Mouse (Mus musculus) myocyte (in vitro differentiated cells): Measurements from ENCODE around the gene Snapc5.

Experiments used
- CEBPB ChIP-seq: IDR thresholded peaks from 2 replicates; pipeline ENCODE4 v1.6.1; 2011; ENCODE audit warnings: mild to moderate bottlenecking, moderate library complexity; ENCODE audit not compliant: poor library complexity, insufficient read depth, severe bottlenecking
- E2F4 ChIP-seq: IDR thresholded peaks from one replicate; pipeline ENCODE4 v1.6.1; 2011; ENCODE audit warnings: mild to moderate bottlenecking, control low read depth, moderate library complexity; ENCODE audit not compliant: insufficient read depth
- MAX ChIP-seq: IDR thresholded peaks from one replicate; pipeline ENCODE4 v1.6.1; 2011; ENCODE audit warnings: low read depth, mild to moderate bottlenecking, control low read depth
- MYOD1 ChIP-seq, 3 experiments: IDR thresholded peaks; one replicate each; pipeline ENCODE4 v1.6.1; 2011; ENCODE audit warnings: control low read depth in 2 of 3, low read depth in 2 of 3, mild to moderate bottlenecking in 2 of 3, moderate library complexity in 1 of 3; ENCODE audit not compliant: insufficient read length in 2 of 3, control insufficient read depth in 1 of 3
- MYOG ChIP-seq, 3 experiments: IDR thresholded peaks; one replicate each; pipeline ENCODE4 v1.6.1; 2011; ENCODE audit warnings: control low read depth in 2 of 3, low read depth in 2 of 3, mild to moderate bottlenecking in 2 of 3; ENCODE audit not compliant: insufficient read length in 2 of 3, control insufficient read depth in 1 of 3, insufficient read depth in 1 of 3
- POLR2A ChIP-seq: IDR thresholded peaks from one replicate; pipeline ENCODE4 v1.6.1; 2011; ENCODE audit warnings: low read depth, mild to moderate bottlenecking, control low read depth, moderate library complexity; ENCODE audit not compliant: insufficient read length
- POLR2AphosphoS2 ChIP-seq: IDR thresholded peaks from one replicate; pipeline ENCODE4 v1.6.1; 2011; ENCODE audit warnings: low read depth, control low read depth; ENCODE audit not compliant: insufficient read length
- REST ChIP-seq: IDR thresholded peaks from one replicate; pipeline ENCODE4 v1.6.1; 2011; ENCODE audit warnings: mild to moderate bottlenecking, control low read depth, moderate library complexity; ENCODE audit not compliant: insufficient read depth, insufficient read length
- SRF ChIP-seq: IDR thresholded peaks from one replicate; pipeline ENCODE4 v1.6.1; 2011; ENCODE audit warnings: low read depth; ENCODE audit not compliant: control insufficient read depth, insufficient read length
- TCF12 ChIP-seq: IDR thresholded peaks from one replicate; pipeline ENCODE4 v1.6.1; 2011; ENCODE audit warnings: mild to moderate bottlenecking, control low read depth; ENCODE audit not compliant: poor library complexity, insufficient read depth, severe bottlenecking
- TCF3 ChIP-seq: IDR thresholded peaks from one replicate; pipeline ENCODE4 v1.6.1; 2011; ENCODE audit warnings: low read depth, control low read depth; ENCODE audit not compliant: insufficient read length
- USF1 ChIP-seq: IDR thresholded peaks from one replicate; pipeline ENCODE4 v1.6.1; 2011; ENCODE audit warnings: low read depth, mild to moderate bottlenecking, control low read depth, moderate library complexity

GRCm38 (mm10) chr9:64199897-64200296 lies 20.8 kb downstream of the Snapc5 start:
- TF ChIP-seq TCF12 (no peak), MYOG (IDR thresholded peaks at IDR 0.05; ENCODE audit: control insufficient read depth in 1 of 3, insufficient read depth in 1 of 3, insufficient read length in 2 of 3, low read depth in 2 of 3) (no peak), CEBPB (no peak), USF1 (no peak), MAX (no peak), POLR2A (no peak), MYOD1 (IDR thresholded peaks at IDR 0.05; ENCODE audit: control insufficient read depth in 1 of 3, insufficient read length in 2 of 3, low read depth in 2 of 3) (no peak), E2F4 (no peak), TCF3 (no peak), SRF (no peak), POLR2AphosphoS2 (no peak), REST (no peak)
